Mouse (Mus musculus) brain, embryonic 14.5 days (tissue): ENCODE measurements around the gene Pnkd.

Source experiments
- CTCF ChIP-seq: fragments of 200-500 bp; IDR thresholded peaks from 2 replicates; pipeline ENCODE4 v1.5.1; 2012; ENCODE audit warnings: inconsistent platforms, mild to moderate bottlenecking, moderate library complexity, borderline replicate concordance; ENCODE audit not compliant: insufficient read depth, insufficient read length; ENCODE audit errors: extremely low read depth
- POLR2A ChIP-seq: fragments of 200-500 bp; IDR thresholded peaks from 2 replicates; pipeline ENCODE4 v1.6.1; 2012; ENCODE audit warnings: mild to moderate bottlenecking, inconsistent platforms, borderline replicate concordance; ENCODE audit not compliant: poor library complexity, insufficient read depth, insufficient read length, severe bottlenecking; ENCODE audit errors: extremely low read depth

DNA sequence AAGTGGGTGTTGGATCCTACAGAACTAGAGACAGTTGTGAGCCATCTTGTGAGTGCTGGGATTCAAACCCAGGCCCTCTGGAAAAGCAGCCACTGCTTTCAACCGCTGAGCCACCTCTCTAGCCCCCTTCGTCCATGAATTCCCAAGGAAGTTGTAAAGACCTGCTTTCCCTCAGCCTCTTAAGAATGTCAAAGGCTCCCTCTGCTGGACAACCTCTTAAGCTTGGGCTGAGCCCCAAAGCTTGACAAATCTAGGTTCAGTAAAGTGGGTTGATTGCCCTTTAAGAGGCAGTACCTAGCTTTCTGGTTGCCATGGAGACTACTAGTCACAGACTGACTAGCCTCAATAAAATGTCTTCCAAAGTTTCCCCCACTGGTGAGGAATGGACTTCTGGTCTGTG, 77.1 kb downstream of the Pnkd start, which contains the start of gene Catip:
- TF ChIP-seq POLR2A (no peak), CTCF (peak; percentile 84)
